Mouse (Mus musculus): Measurements from ENCODE around the gene Chfr. TPM values are rescaled to one million over a fixed set of nuclear protein-coding genes. Genes with fewer than 3 reads are reported as not detected.

The Chfr gene
- total RNA-seq (2023), result 82.8 TPM

GRCm38 (mm10) chr5:110135293-110136086 is at the start of gene Chfr:
Gene Chfr, plus strand, starts transcription at chr5:110135842.

GRCm38 (mm10) chr5:110094030-110094846 is 41.4 kb upstream of the Chfr start, which contains the start of gene Gm35315:
Gene Gm35315, minus strand, starts transcription at chr5:110094420.

DNA sequence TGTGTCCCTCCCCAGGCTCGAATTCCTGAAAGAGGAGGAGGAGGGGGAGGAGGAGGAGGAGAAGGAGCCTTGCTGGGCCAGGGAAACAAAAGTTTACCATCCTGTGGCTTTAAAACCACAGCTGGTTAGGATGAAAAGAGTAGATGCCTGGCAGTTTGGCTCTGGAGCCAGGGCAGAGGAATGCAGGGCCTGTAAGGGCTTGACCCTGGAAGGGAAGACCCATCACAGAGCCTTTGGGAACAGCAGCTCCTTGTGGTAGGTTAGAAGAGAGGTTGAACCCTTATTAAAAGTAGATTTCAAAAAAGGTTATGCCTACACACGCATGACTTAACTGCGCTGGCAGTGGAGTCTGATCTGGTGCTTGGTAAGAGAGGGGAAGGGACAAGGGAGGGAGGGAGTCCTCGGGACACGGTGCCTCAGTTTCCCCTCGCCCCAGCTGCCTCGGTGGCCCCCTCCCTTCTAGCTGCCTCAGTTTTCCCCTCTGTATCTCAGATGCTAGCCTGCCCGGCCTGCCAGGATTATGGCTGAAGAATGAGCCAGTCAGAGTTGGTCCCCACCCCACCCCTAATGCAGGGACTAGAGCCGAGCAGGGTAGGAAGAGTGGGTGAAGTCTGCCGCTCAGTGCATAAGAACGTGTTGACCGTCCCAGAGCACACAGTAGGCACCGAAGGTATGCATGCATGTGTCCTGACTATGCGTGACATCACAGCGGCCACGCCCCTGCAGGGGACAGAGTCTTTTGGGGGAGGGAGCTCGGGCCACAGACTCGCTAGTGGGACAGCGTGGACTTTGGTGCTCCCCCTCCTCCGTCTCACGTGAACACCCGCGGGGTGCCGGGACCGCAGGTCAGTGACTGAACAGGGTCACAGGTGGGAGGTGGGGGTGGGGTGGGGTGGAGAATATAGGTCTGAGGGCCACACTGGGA is 35.7 kb upstream of the Chfr start, which contains the start of gene Plcxd1:
Plcxd1 (plus strand) TSS at position 314 of the 925 bp plus-strand sequence.

GRCm38 (mm10) chr5:110107581-110108304 is 27.9 kb upstream of the Chfr start, which contains the start of gene Gtpbp6:
Gene Gtpbp6, minus strand, starts transcription at chr5:110108197.

GRCm38 (mm10) chr5:110109991-110110441 is 25.6 kb upstream of the Chfr start, which contains the start of gene Zfp605:
Gene Zfp605, plus strand, starts transcription at chr5:110110092.

DNA sequence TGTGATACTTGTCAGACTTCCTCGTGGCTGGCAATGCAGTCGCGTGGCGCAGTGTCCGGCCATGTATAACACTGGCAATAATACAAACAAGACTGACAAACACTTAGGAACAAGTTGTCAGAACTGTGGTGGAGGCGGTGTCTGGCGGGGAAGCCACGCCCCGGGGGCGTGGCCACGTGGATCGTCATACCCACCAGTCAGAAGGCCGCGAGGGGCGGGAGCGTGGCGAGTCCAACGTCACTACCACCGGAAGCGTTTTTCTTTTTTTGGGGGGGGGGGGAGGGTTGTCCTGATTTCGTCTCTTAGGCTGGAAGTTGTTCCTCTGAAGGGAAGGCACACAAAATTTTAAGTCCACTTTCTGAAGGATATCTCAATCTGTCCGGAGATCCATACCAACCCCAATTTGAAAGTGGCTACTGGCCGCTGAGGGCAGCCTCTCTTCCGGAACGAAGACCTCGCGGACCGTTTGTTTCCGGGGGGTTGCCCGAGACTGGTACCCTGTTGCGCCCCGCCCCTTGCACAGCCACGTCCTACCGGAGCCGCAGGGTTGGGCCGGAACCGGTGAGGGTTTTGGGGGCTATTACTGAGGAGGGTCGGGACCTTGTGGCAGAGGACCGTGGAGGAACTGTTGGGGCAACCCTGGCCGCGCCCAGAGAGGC is 40.8 kb downstream of the Chfr start, which contains the start of gene Golga3:
Golga3 (plus strand) TSS at position 340 of the 659 bp plus-strand sequence.

Other genes starting within 250 kb of the Chfr start
- gene Gm15446, start 212.4 kb upstream of the Chfr start, total RNA-seq (2023), result 18.7 TPM
- 22.6 TPM for gene Zfp932, start 139.3 kb upstream of the Chfr start, total RNA-seq (2023)
- 7.0 TPM for gene Gm17655, start 63.3 kb upstream of the Chfr start, total RNA-seq (2023)
- gene Gm35315, start 41.4 kb upstream of the Chfr start, total RNA-seq (2023), result 0.67 TPM
- 0.43 TPM for gene Plcxd1, start 35.9 kb upstream of the Chfr start, total RNA-seq (2023)
- gene Gtpbp6, start 27.6 kb upstream of the Chfr start, total RNA-seq (2023), result 118 TPM
- gene Zfp605, start 25.8 kb upstream of the Chfr start, total RNA-seq (2023), result 9.0 TPM
- gene Golga3, start 40.9 kb downstream of the Chfr start, total RNA-seq (2023), result 38.9 TPM
- gene Ankle2, start 95.2 kb downstream of the Chfr start, total RNA-seq (2023), result 61.2 TPM
- gene Pgam5, start 134.1 kb downstream of the Chfr start, total RNA-seq (2023), result 43.3 TPM
- gene Pxmp2, start 150.3 kb downstream of the Chfr start, total RNA-seq (2023), result 1.2 TPM
- gene Pole, start 150.5 kb downstream of the Chfr start, total RNA-seq (2023), result 9.4 TPM
- gene P2rx2, start 207.4 kb downstream of the Chfr start, total RNA-seq (2023), result 0.40 TPM
- gene Lrcol1, start 208.9 kb downstream of the Chfr start, total RNA-seq (2023), result not detected

Measured in CD8-positive naive resting alpha-beta T cell, adult 57 days (primary cell).